Mouse (Mus musculus) hindbrain, postnatal 0 days (tissue): ENCODE results near the gene Vps8. TPM values are rescaled to one million over a fixed set of nuclear protein-coding genes. Genes with fewer than 3 reads are reported as not detected.
A peak's percentile ranks its signal among the peaks of the same experiment; 100 is the strongest.

Experiments
- ATAC-seq: fragments of 200-750 bp; cut with Nextera tagmentation; 2 replicates; pipeline ENCODE4 v1.8.0; 2017; ENCODE audit warnings: mild to moderate bottlenecking, moderate TSS enrichment, moderate library complexity
- DNase-seq: peaks from one replicate; pipeline ENCODE4 v3.0.0-alpha.2; 2015; ENCODE audit warnings: low spot score
- H3K27ac ChIP-seq: fragments of 300-500 bp; sonication (generic); 2 replicates; pipeline ENCODE4 v1.5.1; 2014; ENCODE audit warnings: mild to moderate bottlenecking
- H3K27me3 ChIP-seq: fragments of 300-500 bp; sonication (generic); 2 replicates; pipeline ENCODE4 v1.6.1; 2014; ENCODE audit warnings: low read length, mixed read lengths; ENCODE audit not compliant: insufficient read depth
- H3K36me3 ChIP-seq: fragments of 300-500 bp; sonication (generic); 2 replicates; pipeline ENCODE4 v1.6.1; 2014; ENCODE audit warnings: low read length, mixed read lengths; ENCODE audit not compliant: insufficient read depth
- H3K4me1 ChIP-seq: fragments of 300-500 bp; sonication (generic); 2 replicates; pipeline ENCODE4 v1.6.1; 2014; ENCODE audit warnings: antibody characterized with exemption, low read length, mixed read lengths; ENCODE audit not compliant: insufficient read depth
- H3K4me2 ChIP-seq: fragments of 300-500 bp; sonication (generic); 2 replicates; pipeline ENCODE4 v1.6.1; 2014; ENCODE audit warnings: low read depth, mild to moderate bottlenecking, low read length, moderate library complexity, mixed read lengths
- H3K4me3 ChIP-seq: fragments of 300-500 bp; sonication (generic); 2 replicates; pipeline ENCODE4 v1.5.1; 2014; ENCODE audit warnings: low read length
- H3K9ac ChIP-seq: fragments of 300-500 bp; sonication (generic); replicated peaks from 2 replicates; pipeline ENCODE4 v1.6.1; 2014; ENCODE audit warnings: mild to moderate bottlenecking, low read length, moderate library complexity, mixed read lengths
- H3K9me3 ChIP-seq: fragments of 300-500 bp; sonication (generic); 2 replicates; pipeline ENCODE4 v1.6.1; 2016; ENCODE audit warnings: low read length, mixed read lengths
- CTCF ChIP-seq: IDR thresholded peaks from 2 replicates; pipeline ENCODE4 v1.5.1; 2016; ENCODE audit warnings: antibody characterized with exemption, control low read depth, low read depth
- WGBS: fragments of 180-500 bp; shearing (Covaris S2); extraction: QIAGEN DNeasy Blood & Tissue Kit; methylation state at CpG from one replicate; pipeline ENCODE4 v1.1.7; 2014; 5-methylcytosine and 5-hydroxymethylcytosine counted together
- polyA plus RNA-seq: library from polyadenylated mRNA; unstranded; fragments of >200 nt; fragmentation: Nextera tagmentation; extraction: Ambion mirVana; gene quantifications from 2 replicates; pipeline ENCODE4 v1.2.1, GENCODE M21; 2015
- total RNA-seq: library from RNA; depleted of rRNA; stranded (reverse); fragments of >200 nt; gene quantifications from 2 replicates; pipeline ENCODE4 v1.2.3, GENCODE M21; 2014

Gene Vps8
- total and polyA plus RNA-seq, 2 experiments from 2014 or later = 21.2 to 39.9 TPM

GRCm38 (mm10) chr16:21628061-21628591, 205.2 kb downstream of the Vps8 start:
- Histone ChIP-seq H3K27ac (peak overlapping the region; percentile 74), H3K27me3 (no peaks in the 10 kb centered on the region), H3K4me2 (no peak overlapping the region), H3K9ac (peak overlapping the region; percentile 21; the same call in 1 of the 2 replicates), H3K9me3 (no peaks in the 10 kb centered on the region), H3K4me1 (peaks cover 12% of the 10 kb centered on the region), H3K4me3 (no peak overlapping the region), H3K36me3 (no peaks in the 10 kb centered on the region)
- DNase-seq (peak; percentile 65), ATAC-seq (peak; percentile 39; the same call in 1 of the 2 replicates)
- no peak for TF ChIP-seq CTCF
- 35% methylated on average over 13 of the region's 13 CpGs for WGBS

GRCm38 (mm10) chr16:21630614-21631013, 207.7 kb downstream of the Vps8 start:
- ATAC-seq (no peak), DNase-seq (no peak)
- H3K4me1 ChIP-seq = peaks cover 12% of the 10 kb centered on the region
- H3K4me2 ChIP-seq = no peak overlapping the region
- H3K27ac ChIP-seq = no peak overlapping the region
- WGBS = 89% methylated on average over 4 of the region's 4 CpGs
- no peak for TF ChIP-seq CTCF
- no peaks in the 10 kb centered on the region for H3K36me3 ChIP-seq
- H3K9ac ChIP-seq = no peak overlapping the region
- H3K4me3 ChIP-seq = no peak overlapping the region
- no peaks in the 10 kb centered on the region for H3K9me3 ChIP-seq
- H3K27me3 ChIP-seq = no peaks in the 10 kb centered on the region

DNA sequence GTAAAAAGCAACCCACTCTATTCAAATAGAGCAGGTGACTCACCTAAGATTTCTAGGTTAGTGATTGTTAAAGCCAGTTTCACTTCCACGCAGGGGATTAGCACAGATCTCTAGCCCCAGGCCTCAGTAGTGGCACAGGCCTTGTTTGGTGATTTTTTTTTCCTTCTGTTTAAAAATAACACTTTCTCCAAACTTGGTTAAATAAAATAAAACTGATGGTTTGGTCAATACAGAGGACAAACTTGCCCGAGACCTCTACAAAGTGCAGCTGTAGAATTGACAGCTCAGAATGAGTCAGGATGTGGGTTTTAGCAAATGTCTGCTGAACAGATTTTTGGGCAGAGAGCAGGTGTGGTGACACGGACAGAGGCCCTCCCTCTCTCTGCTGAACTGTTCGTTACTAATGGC, 208.9 kb downstream of the Vps8 start:
- no peak for TF ChIP-seq CTCF
- Histone ChIP-seq H3K4me1 (peaks cover 12% of the 10 kb centered on the region), H3K4me2 (no peak overlapping the region), H3K9ac (no peak overlapping the region), H3K27me3 (no peaks in the 10 kb centered on the region), H3K27ac (no peak overlapping the region), H3K36me3 (no peaks in the 10 kb centered on the region), H3K4me3 (no peak overlapping the region), H3K9me3 (no peaks in the 10 kb centered on the region)
- DNase-seq = no peak
- ATAC-seq = no peak
- WGBS = 77% methylated on average over 4 of the region's 4 CpGs

DNA sequence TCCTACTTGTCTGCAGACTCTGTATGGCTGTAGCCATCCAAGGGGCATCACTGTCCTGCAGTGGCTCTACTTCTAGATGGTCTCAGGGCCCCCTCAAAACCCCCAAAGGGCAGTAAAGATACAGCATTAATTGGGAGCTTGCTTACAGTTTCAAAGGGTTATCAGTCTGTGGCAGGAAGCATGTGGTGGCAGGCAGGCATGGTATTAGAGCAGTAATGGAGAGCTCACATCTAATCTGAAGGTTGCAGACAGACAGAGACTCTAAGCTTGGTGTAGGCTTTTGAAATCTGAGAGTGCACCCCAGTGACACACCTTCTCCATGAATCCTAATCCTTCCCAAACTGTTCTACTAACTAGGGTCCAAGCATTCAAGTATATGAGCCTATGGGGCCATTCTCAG, 211.5 kb downstream of the Vps8 start:
- Histone ChIP-seq H3K27me3 (no peaks in the 10 kb centered on the region), H3K27ac (no peak overlapping the region), H3K9me3 (no peaks in the 10 kb centered on the region), H3K9ac (no peak overlapping the region), H3K4me1 (no peaks in the 10 kb centered on the region), H3K4me2 (no peak overlapping the region), H3K4me3 (no peak overlapping the region), H3K36me3 (no peaks in the 10 kb centered on the region)
- DNase-seq (no peak), ATAC-seq (no peak)
- no peak for TF ChIP-seq CTCF

DNA sequence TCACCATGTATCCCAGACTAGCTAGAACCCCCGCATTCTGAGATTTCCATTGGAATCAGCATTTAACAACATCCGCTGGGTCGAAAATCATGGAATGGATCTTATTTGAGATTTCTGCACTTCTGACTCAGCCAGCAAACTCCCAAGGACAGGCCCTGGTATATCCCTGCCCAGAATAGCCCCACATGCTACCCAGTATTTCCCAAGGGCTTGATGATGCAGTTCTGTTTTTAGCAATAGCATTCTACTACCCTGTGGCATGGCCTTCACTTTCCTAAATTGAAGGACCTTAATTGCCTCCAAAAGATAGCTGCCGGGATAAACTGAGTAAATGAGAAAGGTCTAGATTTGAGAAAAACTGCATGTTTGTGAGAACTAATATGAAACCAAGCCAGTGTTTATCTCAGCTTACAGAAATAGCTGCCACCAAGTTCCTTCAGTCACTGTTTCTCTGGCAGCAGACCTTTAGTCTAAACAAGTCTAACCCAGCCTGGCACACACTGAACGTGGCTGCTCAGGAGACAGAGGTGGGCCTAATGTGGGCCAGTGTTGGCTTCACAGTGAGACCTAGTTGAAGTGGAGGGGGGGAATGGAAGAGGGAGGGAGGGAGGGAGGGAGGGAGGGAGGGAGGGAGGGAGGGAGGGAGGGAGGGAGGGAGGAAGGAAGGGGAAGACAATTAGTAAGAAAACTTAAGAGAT, 213.4 kb downstream of the Vps8 start:
- TF ChIP-seq CTCF = no peak
- H3K4me1 ChIP-seq = no peaks in the 10 kb centered on the region
- ATAC-seq (no peak), DNase-seq (no peak)
- no peaks in the 10 kb centered on the region for H3K27me3 ChIP-seq
- H3K4me2 ChIP-seq = no peak overlapping the region
- H3K27ac ChIP-seq = no peak overlapping the region
- H3K9ac ChIP-seq = no peak overlapping the region
- no peak overlapping the region for H3K4me3 ChIP-seq
- H3K9me3 ChIP-seq = no peaks in the 10 kb centered on the region
- WGBS = 81% methylated on average over 5 of the region's 5 CpGs
- H3K36me3 ChIP-seq = no peaks in the 10 kb centered on the region

- Histone ChIP-seq H3K27ac (peak overlapping the region; percentile 41; the same call in 1 of the 2 replicates), H3K9me3 (no peaks in the 10 kb centered on the region), H3K9ac (no peak overlapping the region), H3K27me3 (no peaks in the 10 kb centered on the region), H3K4me3 (no peak overlapping the region), H3K4me2 (no peak overlapping the region), H3K4me1 (no peaks in the 10 kb centered on the region), H3K36me3 (peaks cover 5% of the 10 kb centered on the region; the same call in 1 of the 2 replicates)
- DNase-seq (no peak), ATAC-seq (no peak; the same call in 1 of the 2 replicates)
- TF ChIP-seq CTCF = no peak
- 66% methylated on average over 11 of the region's 11 CpGs for WGBS
Measured at GRCm38 (mm10) chr16:21637201-21637819, 214.4 kb downstream of the Vps8 start.
